Mouse (Mus musculus): Measurements from ENCODE around the gene Prss53. TPM values are rescaled to one million over a fixed set of nuclear protein-coding genes. Genes with fewer than 3 reads are reported as not detected.
"Not testable (repeated sequence)": the region's sequence is repeated elsewhere in the genome, so short reads cannot be mapped to it uniquely, and the experiment has no call there.

The Prss53 gene
- polyA plus RNA-seq, 1 experiment from 2014 or later = 0.22 TPM

DNA sequence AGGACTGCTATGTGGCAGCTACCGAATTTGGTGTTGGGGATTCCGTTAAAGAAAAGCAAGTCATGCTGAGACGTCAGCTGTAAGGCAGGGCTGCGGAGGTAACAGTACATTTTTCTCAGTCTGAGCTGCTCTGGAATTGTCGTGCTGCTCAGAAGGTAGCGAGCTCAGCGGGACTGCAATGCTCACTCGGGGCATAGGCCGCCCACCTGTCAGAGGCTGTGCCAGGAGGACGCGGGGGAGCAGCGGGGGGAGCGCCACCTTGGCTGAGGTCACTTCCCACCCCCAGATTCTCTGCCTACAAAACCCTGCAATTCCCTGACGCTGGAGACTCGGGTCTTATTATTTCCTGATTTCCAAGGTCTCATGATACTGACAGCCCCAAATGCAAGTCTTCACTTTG is 49.9 kb downstream of the Prss53 start:
- H3K36me3 ChIP-seq (replicated peaks; ENCODE audit: control insufficient read depth, insufficient read depth, low read depth, low read length) = no peaks in the 10 kb centered on the region
- peak overlapping the region; percentile 63 for H3K4me3 ChIP-seq (ENCODE audit: low read depth, low read length)
- WGBS = 2% methylated on average over 15 of the region's 15 CpGs
- peak overlapping the region; percentile 67 for H3K9ac ChIP-seq (replicated peaks; ENCODE audit: low read length)
- peak overlapping the region; percentile 70 for H3K27ac ChIP-seq (replicated peaks; ENCODE audit: low read depth, low read length)
- DNase-seq (ENCODE audit: low spot score) (no peak), ATAC-seq (replicated peaks; ENCODE audit: insufficient number of reproducible peaks, low FRiP score, low TSS enrichment, low read depth) (0 out of 2 replicates have a peak, but pooled peaks have one; percentile 20)
- H3K9me3 ChIP-seq (replicated peaks; ENCODE audit: control insufficient read depth, low read length) = no peaks in the 10 kb centered on the region
- no peaks in the 10 kb centered on the region for H3K4me1 ChIP-seq (ENCODE audit: control insufficient read depth, insufficient read depth, low read length)
- H3K4me2 ChIP-seq (ENCODE audit: low read depth, low read length) = peak overlapping the region; percentile 88
- H3K27me3 ChIP-seq (ENCODE audit: control insufficient read depth, insufficient read depth, low read length) = no peaks in the 10 kb centered on the region

DNA sequence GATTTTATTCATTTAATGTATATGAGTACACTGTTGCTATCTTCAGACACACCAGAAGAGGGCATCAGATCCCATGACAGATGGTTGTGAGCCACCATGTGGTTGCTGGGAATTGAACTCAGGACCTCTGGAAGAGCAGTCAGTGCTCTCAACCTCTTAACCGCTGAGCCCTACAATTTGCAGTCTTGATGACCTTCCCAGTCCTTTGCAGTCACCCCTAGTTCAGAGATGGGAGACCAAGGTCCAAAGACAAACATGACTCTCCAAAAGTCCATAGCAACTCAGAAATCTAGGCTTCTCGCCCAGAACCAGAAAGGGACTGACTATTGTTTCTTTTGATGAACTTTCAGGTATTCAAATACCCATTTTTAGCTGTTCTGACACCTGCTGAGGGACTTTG is 50.7 kb downstream of the Prss53 start:
- not testable (repeated sequence) for H3K9me3 ChIP-seq (replicated peaks; ENCODE audit: control insufficient read depth, low read length); H3K9ac ChIP-seq (replicated peaks; ENCODE audit: low read length); DNase-seq (ENCODE audit: low spot score); H3K4me3 ChIP-seq (ENCODE audit: low read depth, low read length); H3K4me1 ChIP-seq (ENCODE audit: control insufficient read depth, insufficient read depth, low read length); H3K36me3 ChIP-seq (replicated peaks; ENCODE audit: control insufficient read depth, insufficient read depth, low read depth, low read length); ATAC-seq (replicated peaks; ENCODE audit: insufficient number of reproducible peaks, low FRiP score, low TSS enrichment, low read depth); H3K27me3 ChIP-seq (ENCODE audit: control insufficient read depth, insufficient read depth, low read length); H3K27ac ChIP-seq (replicated peaks; ENCODE audit: low read depth, low read length); H3K4me2 ChIP-seq (ENCODE audit: low read depth, low read length)
- 69% methylated on average over 2 of the region's 2 CpGs for WGBS

DNA sequence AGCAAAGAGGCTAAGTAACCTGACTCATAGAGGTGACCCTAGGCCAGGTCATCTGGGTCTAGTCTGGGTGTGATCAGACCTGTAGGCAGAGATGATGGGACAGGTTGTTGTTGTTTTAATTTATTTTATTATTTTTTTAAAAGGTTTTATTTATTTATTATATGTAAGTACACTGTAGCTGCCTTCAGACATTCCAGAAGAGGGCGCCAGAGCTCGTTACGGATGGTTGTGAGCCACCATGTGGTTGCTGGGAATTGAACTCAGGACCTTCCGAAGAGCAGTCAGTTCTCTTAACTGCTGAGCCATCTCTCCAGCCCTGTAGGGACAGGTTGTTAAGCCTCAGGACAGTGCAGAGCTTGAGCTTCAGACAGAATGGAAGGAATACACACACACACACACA is 52.9 kb downstream of the Prss53 start:
- H3K4me3 ChIP-seq (ENCODE audit: low read depth, low read length); H3K27ac ChIP-seq (replicated peaks; ENCODE audit: low read depth, low read length); H3K9me3 ChIP-seq (replicated peaks; ENCODE audit: control insufficient read depth, low read length); H3K4me1 ChIP-seq (ENCODE audit: control insufficient read depth, insufficient read depth, low read length); H3K4me2 ChIP-seq (ENCODE audit: low read depth, low read length); H3K27me3 ChIP-seq (ENCODE audit: control insufficient read depth, insufficient read depth, low read length); DNase-seq (ENCODE audit: low spot score); ATAC-seq (replicated peaks; ENCODE audit: insufficient number of reproducible peaks, low FRiP score, low TSS enrichment, low read depth); H3K9ac ChIP-seq (replicated peaks; ENCODE audit: low read length); H3K36me3 ChIP-seq (replicated peaks; ENCODE audit: control insufficient read depth, insufficient read depth, low read depth, low read length): not testable (repeated sequence)
- WGBS = 87% methylated on average over 4 of the region's 4 CpGs

DNA sequence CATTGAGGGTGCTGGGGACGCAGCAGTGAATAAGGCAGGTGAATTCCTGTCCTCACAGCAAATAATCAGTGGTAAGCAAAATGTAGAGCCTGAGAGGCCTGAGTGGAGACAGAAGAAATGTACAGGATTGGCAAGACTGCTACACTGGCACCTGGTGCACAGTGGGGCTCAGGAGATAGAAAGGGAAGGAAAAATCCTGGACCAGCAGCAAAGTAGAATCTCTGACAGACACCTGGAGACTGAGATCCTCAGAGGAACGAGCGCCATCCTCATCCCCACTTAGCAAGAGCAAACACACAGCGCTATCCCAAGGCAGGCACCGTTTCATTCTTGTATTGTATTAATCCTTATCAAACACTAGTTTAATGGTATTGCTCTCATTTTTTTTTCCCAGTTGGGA is 53.3 kb downstream of the Prss53 start:
- Histone ChIP-seq H3K4me3 (ENCODE audit: low read depth, low read length) (no peak overlapping the region), H3K36me3 (replicated peaks; ENCODE audit: control insufficient read depth, insufficient read depth, low read depth, low read length) (no peaks in the 10 kb centered on the region), H3K27ac (replicated peaks; ENCODE audit: low read depth, low read length) (no peak overlapping the region), H3K4me2 (ENCODE audit: low read depth, low read length) (no peak overlapping the region), H3K9me3 (replicated peaks; ENCODE audit: control insufficient read depth, low read length) (no peaks in the 10 kb centered on the region), H3K27me3 (ENCODE audit: control insufficient read depth, insufficient read depth, low read length) (no peaks in the 10 kb centered on the region), H3K4me1 (ENCODE audit: control insufficient read depth, insufficient read depth, low read length) (no peaks in the 10 kb centered on the region), H3K9ac (replicated peaks; ENCODE audit: low read length) (no peak overlapping the region)
- ATAC-seq (replicated peaks; ENCODE audit: insufficient number of reproducible peaks, low FRiP score, low TSS enrichment, low read depth) = no peak
- DNase-seq (ENCODE audit: low spot score) = no peak
- 87% methylated on average over 5 of the region's 5 CpGs for WGBS

Other genes with a start within 250 kb of the Prss53 start
- gene Bcl7c, start 182.0 kb downstream of the Prss53 start, polyA plus RNA-seq (2014; fragmentation: Nextera tagmentation; extraction: Ambion mirVana) = 84.9 and 86.6 TPM in 2 replicates
- gene Ctf1, start 178.2 kb downstream of the Prss53 start, polyA plus RNA-seq (2014; fragmentation: Nextera tagmentation; extraction: Ambion mirVana) = 17.5 and 19.0 TPM in 2 replicates
- gene Ctf2, start 158.8 kb downstream of the Prss53 start, polyA plus RNA-seq (2014; fragmentation: Nextera tagmentation; extraction: Ambion mirVana) = 0.15 and 0.59 TPM in 2 replicates
- gene Fbxl19, start 146.4 kb downstream of the Prss53 start, polyA plus RNA-seq (2014; fragmentation: Nextera tagmentation; extraction: Ambion mirVana) = 9.4 and 9.5 TPM in 2 replicates
- 8.6 and 8.7 TPM in 2 replicates for gene Orai3, start 121.2 kb downstream of the Prss53 start, polyA plus RNA-seq (2014; fragmentation: Nextera tagmentation; extraction: Ambion mirVana)
- 21.7 and 22.0 TPM in 2 replicates for gene Setd1a, start 114.3 kb downstream of the Prss53 start, polyA plus RNA-seq (2014; fragmentation: Nextera tagmentation; extraction: Ambion mirVana)
- gene Gm49388, start 105.4 kb downstream of the Prss53 start, polyA plus RNA-seq (2014; fragmentation: Nextera tagmentation; extraction: Ambion mirVana) = not detected in 2 replicates
- 8.2 and 8.3 TPM in 2 replicates for gene Hsd3b7, start 90.4 kb downstream of the Prss53 start, polyA plus RNA-seq (2014; fragmentation: Nextera tagmentation; extraction: Ambion mirVana)
- 13.0 and 14.3 TPM in 2 replicates for gene Stx4a, start 66.7 kb downstream of the Prss53 start, polyA plus RNA-seq (2014; fragmentation: Nextera tagmentation; extraction: Ambion mirVana)
- 4.7 and 4.9 TPM in 2 replicates for gene Stx1b, start 66.4 kb downstream of the Prss53 start, polyA plus RNA-seq (2014; fragmentation: Nextera tagmentation; extraction: Ambion mirVana)
- gene Zfp646, start 14.7 kb downstream of the Prss53 start, polyA plus RNA-seq (2014; fragmentation: Nextera tagmentation; extraction: Ambion mirVana) = 14.4 and 14.9 TPM in 2 replicates
- gene Zfp668, start 14.1 kb downstream of the Prss53 start, polyA plus RNA-seq (2014; fragmentation: Nextera tagmentation; extraction: Ambion mirVana) = 20.9 and 21.0 TPM in 2 replicates
- not detected in 2 replicates for gene Gm21974, start 4.5 kb upstream of the Prss53 start, polyA plus RNA-seq (2014; fragmentation: Nextera tagmentation; extraction: Ambion mirVana)
- gene Vkorc1, start 4.6 kb upstream of the Prss53 start, polyA plus RNA-seq (2014; fragmentation: Nextera tagmentation; extraction: Ambion mirVana) = 64.5 and 67.4 TPM in 2 replicates
- gene Bckdk, start 13.1 kb upstream of the Prss53 start, polyA plus RNA-seq (2014; fragmentation: Nextera tagmentation; extraction: Ambion mirVana) = 99.1 and 116 TPM in 2 replicates
- 49.5 and 55.2 TPM in 2 replicates for gene Kat8, start 21.5 kb upstream of the Prss53 start, polyA plus RNA-seq (2014; fragmentation: Nextera tagmentation; extraction: Ambion mirVana)
- 8.7 and 9.0 TPM in 2 replicates for gene Prss8, start 39.1 kb upstream of the Prss53 start, polyA plus RNA-seq (2014; fragmentation: Nextera tagmentation; extraction: Ambion mirVana)
- 11.0 and 12.2 TPM in 2 replicates for gene Prss36, start 55.8 kb upstream of the Prss53 start, polyA plus RNA-seq (2014; fragmentation: Nextera tagmentation; extraction: Ambion mirVana)
- 52.5 and 57.7 TPM in 2 replicates for gene Fus, start 76.5 kb upstream of the Prss53 start, polyA plus RNA-seq (2014; fragmentation: Nextera tagmentation; extraction: Ambion mirVana)
- 7.3 TPM in 2 replicates for gene Pycard, start 102.9 kb upstream of the Prss53 start, polyA plus RNA-seq (2014; fragmentation: Nextera tagmentation; extraction: Ambion mirVana)
- 0.10 TPM in 1 of 2 replicates, not detected in the other for gene Trim72, start 113.0 kb upstream of the Prss53 start, polyA plus RNA-seq (2014; fragmentation: Nextera tagmentation; extraction: Ambion mirVana)
- 0.39 and 0.91 TPM in 2 replicates for gene Itgam, start 171.7 kb upstream of the Prss53 start, polyA plus RNA-seq (2014; fragmentation: Nextera tagmentation; extraction: Ambion mirVana)
- not detected in 2 replicates for gene Gm49368, start 171.7 kb upstream of the Prss53 start, polyA plus RNA-seq (2014; fragmentation: Nextera tagmentation; extraction: Ambion mirVana)
- gene Itgax, start 238.6 kb upstream of the Prss53 start, polyA plus RNA-seq (2014; fragmentation: Nextera tagmentation; extraction: Ambion mirVana) = 0.24 TPM in 1 of 2 replicates, not detected in the other